Mouse (Mus musculus) ES-E14 (cell line): ENCODE measurements at regions not wholly inside any gene's neighbourhood (a gene's known extent, or its start where the extent isn't known, plus 50 kb on each side); places are given as distances from the start of the nearest gene placed in this dataset.

ENCODE experiments used
- DNase-seq: peaks from one replicate; pipeline ENCODE4 v3.0.0-alpha.2; 2013; ENCODE audit warnings: low read depth, low spot score
- H3K27ac ChIP-seq: 2 replicates; pipeline ENCODE4 v1.5.1; 2012; ENCODE audit warnings: low read depth, mild to moderate bottlenecking, low read length, moderate library complexity, mixed read lengths; ENCODE audit not compliant: poor library complexity, insufficient read depth, severe bottlenecking
- H3K36me3 ChIP-seq: 2 replicates; pipeline ENCODE4 v1.6.1; 2012; ENCODE audit warnings: mild to moderate bottlenecking, low read length, moderate library complexity, mixed read lengths; ENCODE audit not compliant: control insufficient read depth, poor library complexity, insufficient read depth, severe bottlenecking
- H3K4me1 ChIP-seq, 2 experiments: fragments of 150-350 bp in 1 of 2; sonication (generic) in 1 of 2; 2 replicates each; pipeline ENCODE4 v1.6.1; 2012; ENCODE audit warnings: low read length in 2 of 2, mild to moderate bottlenecking in 1 of 2, mixed read lengths in 1 of 2; ENCODE audit not compliant: control insufficient read depth in 2 of 2, insufficient read depth in 2 of 2, poor library complexity in 1 of 2
- H3K4me3 ChIP-seq, 2 experiments: fragments of 150-350 bp in 1 of 2; sonication (generic) in 1 of 2; 2 replicates each; pipeline ENCODE4 v1.5.1; 2012; ENCODE audit warnings: low read length in 2 of 2, low read depth in 1 of 2, mild to moderate bottlenecking in 1 of 2, mixed read lengths in 1 of 2; ENCODE audit not compliant: insufficient read depth in 1 of 2, poor library complexity in 1 of 2, severe bottlenecking in 1 of 2
- H3K9ac ChIP-seq: 2 replicates; pipeline ENCODE4 v1.6.1; 2012; ENCODE audit warnings: low read depth, mild to moderate bottlenecking, low read length, mixed read lengths; ENCODE audit not compliant: poor library complexity, insufficient read depth, severe bottlenecking
- H3K9me3 ChIP-seq: fragments of 150-350 bp; sonication (generic); 2 replicates; pipeline ENCODE4 v1.6.1; 2012; ENCODE audit warnings: low read depth, mild to moderate bottlenecking, low read length; ENCODE audit not compliant: control insufficient read depth, insufficient read depth
- CHD2 ChIP-seq: IDR thresholded peaks from 2 replicates; pipeline ENCODE4 v1.6.1; 2014; ENCODE audit warnings: mild to moderate bottlenecking, low read depth, low read length, inconsistent platforms
- HCFC1 ChIP-seq: IDR thresholded peaks from 2 replicates; pipeline ENCODE4 v1.6.1; 2012; ENCODE audit warnings: low read length, inconsistent platforms, borderline replicate concordance; ENCODE audit not compliant: insufficient read depth
- MAFK ChIP-seq: IDR thresholded peaks from 2 replicates; pipeline ENCODE4 v1.6.1; 2014; ENCODE audit warnings: mild to moderate bottlenecking, low read depth, low read length, inconsistent platforms; ENCODE audit not compliant: insufficient read depth
- ZC3H11A ChIP-seq: IDR thresholded peaks from 2 replicates; pipeline ENCODE4 v1.6.1; 2012; ENCODE audit warnings: low read depth, mild to moderate bottlenecking, inconsistent platforms, low read length, borderline replicate concordance
- ZNF384 ChIP-seq: IDR thresholded peaks from 2 replicates; pipeline ENCODE4 v1.6.1; 2012; ENCODE audit warnings: low read depth, low read length, inconsistent platforms
- in situ Hi-C, 2 experiments: fragments of 600-800 bp; cut with MboI; formaldehyde crosslinking; loops; one replicate each; pipeline ENCODE4 v1.15.1; 2025; ENCODE audit warnings: low sequenced_read_pairs in 2 of 2, inconsistent platforms in 1 of 2; ENCODE audit not compliant: unreplicated experiment in 2 of 2

DNA sequence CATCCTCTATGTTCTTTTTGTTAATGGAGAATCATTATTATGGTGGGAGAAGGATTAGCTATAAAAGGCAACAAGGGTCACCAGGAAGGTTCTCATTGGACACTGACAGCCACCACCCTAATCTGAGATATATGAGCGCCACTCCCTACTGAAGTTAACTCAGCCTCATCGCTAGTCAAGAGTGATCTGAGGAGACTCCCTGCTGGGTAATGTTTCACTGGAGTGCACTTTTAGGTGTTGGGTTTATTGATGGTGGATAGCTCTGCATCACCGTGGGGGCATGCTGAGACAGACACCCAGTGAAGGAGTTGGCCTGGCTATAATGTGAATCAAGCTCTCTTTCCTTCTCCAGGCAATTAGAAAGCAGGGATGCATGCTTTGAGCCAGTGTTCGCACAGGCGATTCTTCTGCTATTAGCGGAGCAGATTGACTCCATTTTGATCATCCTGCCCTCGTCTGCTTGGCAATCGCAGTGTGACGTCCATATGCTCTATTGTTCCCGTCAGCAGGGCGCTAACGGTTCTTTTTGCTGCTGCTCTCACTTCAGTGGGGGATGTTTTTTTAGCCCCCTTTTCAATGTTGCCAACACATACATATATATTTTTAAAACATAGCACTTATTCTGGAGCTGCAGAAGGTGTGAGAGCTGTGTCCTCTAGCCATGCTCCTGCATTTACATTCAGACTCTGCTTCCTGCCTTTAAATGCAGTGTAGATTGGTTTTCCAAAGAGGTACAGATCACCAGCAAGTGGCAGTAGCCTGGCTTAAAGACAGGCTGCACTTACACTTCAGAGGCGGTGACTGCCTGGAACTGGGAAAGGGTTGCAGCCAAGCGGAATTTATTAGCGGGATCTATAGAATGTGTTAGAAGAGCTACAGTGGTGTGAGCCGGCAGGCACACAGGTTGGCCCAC, 263.9 kb upstream of the Dph6 start:
- Histone ChIP-seq H3K4me3 (no peak overlapping the region), H3K9ac (no peak overlapping the region), H3K9me3 (no peaks in the 10 kb centered on the region), H3K36me3 (no peaks in the 10 kb centered on the region), H3K4me1 (no peaks in the 10 kb centered on the region), H3K27ac (no peak overlapping the region)
- in situ Hi-C loops, result no loop called here
- TF ChIP-seq MAFK, result no peak
- TF ChIP-seq ZC3H11A, result no peak
- no peak for TF ChIP-seq ZNF384
- no peak for TF ChIP-seq HCFC1
- TF ChIP-seq CHD2, result no peak
- no peak for DNase-seq

- TF ChIP-seq ZNF384, result no peak
- no peak for TF ChIP-seq MAFK
- TF ChIP-seq HCFC1, result no peak
- in situ Hi-C loops, result no loop called here
- no peak overlapping the region for H3K9ac ChIP-seq
- no peaks in the 10 kb centered on the region for H3K4me1 ChIP-seq
- no peaks in the 10 kb centered on the region for H3K9me3 ChIP-seq
- H3K4me3 ChIP-seq, result no peak overlapping the region
- H3K27ac ChIP-seq, result no peak overlapping the region
- no peaks in the 10 kb centered on the region for H3K36me3 ChIP-seq
- no peak for DNase-seq
Observed at GRCm38 (mm10) chr2:114923911-114924310, 269.1 kb upstream of the Dph6 start.

DNA sequence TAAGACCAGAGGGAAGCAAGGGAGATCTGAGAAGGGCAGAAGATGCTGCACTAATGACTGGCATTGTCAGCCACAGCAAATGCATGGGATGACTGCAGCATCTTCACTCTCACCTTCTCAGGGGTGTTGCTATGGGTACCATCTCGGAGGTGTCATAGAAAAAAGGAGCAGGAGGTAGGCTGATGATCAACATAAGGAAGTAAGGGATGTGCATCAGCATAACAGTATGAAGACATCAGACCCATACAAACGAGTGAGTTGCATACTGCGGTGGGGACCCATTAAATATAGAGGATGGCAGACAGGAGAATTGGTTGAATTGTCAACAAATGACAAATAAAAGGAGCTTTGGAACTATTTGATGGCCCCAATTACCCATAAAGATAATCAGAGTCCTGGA, 280.7 kb upstream of the Dph6 start:
- Histone ChIP-seq H3K4me3 (no peak overlapping the region), H3K9me3 (no peaks in the 10 kb centered on the region), H3K4me1 (no peaks in the 10 kb centered on the region), H3K36me3 (no peaks in the 10 kb centered on the region), H3K9ac (no peak overlapping the region), H3K27ac (no peak overlapping the region)
- in situ Hi-C loops, result no loop called here
- TF ChIP-seq ZNF384 (no peak), HCFC1 (no peak), ZC3H11A (no peak), CHD2 (no peak)
- DNase-seq, result no peak

- H3K9me3 ChIP-seq, result no peaks in the 10 kb centered on the region
- H3K36me3 ChIP-seq, result no peaks in the 10 kb centered on the region
- in situ Hi-C loops, result no loop called here
- no peak overlapping the region for H3K9ac ChIP-seq
- no peak overlapping the region for H3K27ac ChIP-seq
- no peak for DNase-seq
- no peaks in the 10 kb centered on the region for H3K4me1 ChIP-seq
- TF ChIP-seq ZC3H11A (no peak), CHD2 (no peak), ZNF384 (no peak), MAFK (no peak), HCFC1 (no peak)
- H3K4me3 ChIP-seq, result no peak overlapping the region
Observed at GRCm38 (mm10) chr2:114938416-114939147, 283.8 kb upstream of the Dph6 start.
